Mouse (Mus musculus) embryonic facial prominence, embryonic 15.5 days (tissue): ENCODE data around the gene Tmem132d. TPM values are rescaled to one million over a fixed set of nuclear protein-coding genes. Genes with fewer than 3 reads are reported as not detected.

Source experiments
- ATAC-seq: fragments of 200-750 bp; cut with Nextera tagmentation; 2 replicates; pipeline ENCODE4 v1.8.0; 2017; ENCODE audit warnings: low read depth, moderate TSS enrichment; ENCODE audit not compliant: insufficient number of reproducible peaks, low FRiP score, low TSS enrichment
- H3K27ac ChIP-seq: fragments of 300-500 bp; sonication (generic); replicated peaks from 2 replicates; pipeline ENCODE4 v1.5.1; 2015; ENCODE audit warnings: mild to moderate bottlenecking, inconsistent platforms
- H3K27me3 ChIP-seq: fragments of 300-500 bp; sonication (generic); 2 replicates; pipeline ENCODE4 v1.6.1; 2015; ENCODE audit warnings: inconsistent platforms
- H3K36me3 ChIP-seq: fragments of 300-500 bp; sonication (generic); 2 replicates; pipeline ENCODE4 v1.6.1; 2015; ENCODE audit warnings: mild to moderate bottlenecking, inconsistent platforms
- H3K4me1 ChIP-seq: fragments of 300-500 bp; sonication (generic); 2 replicates; pipeline ENCODE4 v1.6.1; 2015; ENCODE audit warnings: inconsistent platforms
- H3K4me2 ChIP-seq: fragments of 300-500 bp; sonication (generic); replicated peaks from 2 replicates; pipeline ENCODE4 v1.6.1; 2015; ENCODE audit warnings: mild to moderate bottlenecking, inconsistent platforms
- H3K4me3 ChIP-seq: fragments of 300-500 bp; sonication (generic); replicated peaks from 2 replicates; pipeline ENCODE4 v1.5.1; 2015; ENCODE audit warnings: mild to moderate bottlenecking, inconsistent platforms
- H3K9ac ChIP-seq: fragments of 300-500 bp; sonication (generic); 2 replicates; pipeline ENCODE4 v1.6.1; 2015; ENCODE audit warnings: inconsistent platforms
- H3K9me3 ChIP-seq: fragments of 300-500 bp; sonication (generic); replicated peaks from 2 replicates; pipeline ENCODE4 v1.6.1; 2016; ENCODE audit warnings: inconsistent platforms
- WGBS: fragments of 180-500 bp; shearing (Covaris S2); methylation state at CpG from one replicate; pipeline ENCODE4 v1.1.7; 2015; 5-methylcytosine and 5-hydroxymethylcytosine counted together
- polyA plus RNA-seq: library from polyadenylated mRNA; unstranded; fragments of >200 nt; fragmentation: Nextera tagmentation; extraction: Ambion mirVana; gene quantifications from 2 replicates; pipeline ENCODE4 v1.2.1, GENCODE M21; 2015

Tmem132d gene
- polyA plus RNA-seq, 1 experiment from 2014 or later, result 1.8 TPM

DNA sequence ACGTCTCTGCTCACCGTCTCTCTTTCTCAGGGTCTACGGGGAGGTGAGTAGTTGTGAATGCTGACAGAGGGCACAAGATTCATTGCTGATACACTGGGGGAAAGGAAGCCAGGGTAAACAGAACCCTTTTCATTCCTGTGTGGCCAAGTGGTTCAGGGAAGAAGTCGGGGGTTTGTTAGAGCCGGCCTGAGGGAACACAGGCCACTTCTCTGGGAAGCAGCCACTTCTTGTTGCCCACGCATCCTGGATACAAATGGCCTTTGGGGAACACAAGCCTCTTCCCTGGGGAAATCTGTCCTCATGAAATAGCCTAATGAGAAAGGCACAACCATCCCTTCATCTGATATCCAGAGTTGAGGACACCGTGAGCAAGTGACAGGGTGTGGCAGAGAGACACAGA is 96.0 kb downstream of the Tmem132d start:
- ATAC-seq, result no peak
- Histone ChIP-seq H3K4me2 (no peak overlapping the region), H3K4me3 (no peak overlapping the region), H3K4me1 (peaks cover 15% of the 10 kb centered on the region), H3K9ac (no peak overlapping the region), H3K27me3 (no peaks in the 10 kb centered on the region), H3K27ac (no peak overlapping the region), H3K9me3 (no peaks in the 10 kb centered on the region), H3K36me3 (no peaks in the 10 kb centered on the region)
- 43% methylated on average over 7 of the region's 7 CpGs for WGBS

DNA sequence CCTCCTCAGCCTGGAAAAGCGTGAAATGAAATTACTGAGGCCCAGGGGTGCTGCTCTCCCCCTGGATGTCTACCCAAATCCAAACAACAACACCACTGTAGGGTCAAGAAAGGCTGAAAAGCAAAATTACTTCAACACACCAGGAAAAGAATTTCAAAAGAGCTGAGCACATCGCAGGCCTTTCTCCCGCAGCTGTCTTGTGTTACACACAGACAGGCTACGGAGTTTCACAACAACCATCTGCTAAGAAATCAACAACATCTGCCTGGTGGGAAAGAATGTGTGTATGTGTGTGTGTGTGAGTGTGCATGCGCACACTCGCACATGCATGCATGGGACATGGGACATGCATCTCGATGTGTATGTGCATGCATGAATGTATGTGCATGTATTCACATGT is 100.1 kb downstream of the Tmem132d start:
- H3K4me1 ChIP-seq, result peaks cover 15% of the 10 kb centered on the region
- H3K4me3 ChIP-seq, result no peak overlapping the region
- H3K9ac ChIP-seq, result no peak overlapping the region
- H3K9me3 ChIP-seq, result no peaks in the 10 kb centered on the region
- H3K27me3 ChIP-seq, result no peaks in the 10 kb centered on the region
- H3K36me3 ChIP-seq, result no peaks in the 10 kb centered on the region
- WGBS, result 36% methylated on average over 7 of the region's 7 CpGs
- H3K4me2 ChIP-seq, result no peak overlapping the region
- H3K27ac ChIP-seq, result peak overlapping the region; percentile 55
- peak; percentile 47; the same call in 1 of the 2 replicates for ATAC-seq

GRCm38 (mm10) chr5:128330351-128330750 is 102.5 kb downstream of the Tmem132d start:
- no peak overlapping the region for H3K4me3 ChIP-seq
- WGBS, result 89% methylated on average over 8 of the region's 8 CpGs
- H3K27me3 ChIP-seq, result no peaks in the 10 kb centered on the region
- ATAC-seq, result no peak
- no peak overlapping the region for H3K27ac ChIP-seq
- peaks cover 15% of the 10 kb centered on the region for H3K4me1 ChIP-seq
- H3K9me3 ChIP-seq, result no peaks in the 10 kb centered on the region
- no peaks in the 10 kb centered on the region for H3K36me3 ChIP-seq
- no peak overlapping the region for H3K4me2 ChIP-seq
- H3K9ac ChIP-seq, result no peak overlapping the region

DNA sequence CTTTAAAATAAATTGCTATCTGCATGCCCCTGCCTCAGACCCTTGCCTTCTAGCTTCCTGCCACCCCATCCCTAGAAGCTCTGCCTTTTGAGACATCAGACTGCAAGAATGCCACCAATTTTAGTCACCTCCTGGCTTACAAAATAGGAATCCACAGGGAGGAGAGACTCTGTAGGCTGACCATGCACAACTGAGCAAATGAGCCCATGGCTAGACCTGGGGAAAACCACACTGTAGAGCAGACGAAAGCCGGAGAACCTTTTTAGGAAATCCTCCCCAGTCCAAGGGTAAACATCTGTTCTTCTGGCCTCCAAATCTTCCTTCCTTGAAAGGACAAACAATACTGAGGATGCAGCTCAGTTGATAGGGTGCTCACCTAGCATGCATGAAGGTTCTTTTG is 130.5 kb downstream of the Tmem132d start:
- Histone ChIP-seq H3K27ac (no peak overlapping the region), H3K4me1 (no peaks in the 10 kb centered on the region), H3K9me3 (no peaks in the 10 kb centered on the region), H3K36me3 (no peaks in the 10 kb centered on the region), H3K9ac (no peak overlapping the region), H3K4me2 (no peak overlapping the region), H3K4me3 (no peak overlapping the region), H3K27me3 (no peaks in the 10 kb centered on the region)
- no peak for ATAC-seq
- WGBS, result 64% methylated on average over 2 of the region's 2 CpGs

- Histone ChIP-seq H3K4me2 (no peak overlapping the region), H3K4me3 (no peak overlapping the region), H3K9ac (no peak overlapping the region), H3K36me3 (no peaks in the 10 kb centered on the region), H3K9me3 (no peaks in the 10 kb centered on the region), H3K27ac (no peak overlapping the region), H3K27me3 (no peaks in the 10 kb centered on the region), H3K4me1 (no peaks in the 10 kb centered on the region)
- 36% methylated on average over 2 of the region's 2 CpGs for WGBS
- no peak for ATAC-seq
Measured at GRCm38 (mm10) chr5:128291191-128291590, 141.7 kb downstream of the Tmem132d start.

GRCm38 (mm10) chr5:128273255-128273654 is 159.6 kb downstream of the Tmem132d start:
- H3K9me3 ChIP-seq, result no peaks in the 10 kb centered on the region
- no peak for ATAC-seq
- 14% methylated on average over 6 of the region's 6 CpGs for WGBS
- no peak overlapping the region for H3K4me2 ChIP-seq
- no peak overlapping the region for H3K27ac ChIP-seq
- no peak overlapping the region for H3K9ac ChIP-seq
- no peaks in the 10 kb centered on the region for H3K36me3 ChIP-seq
- no peak overlapping the region for H3K4me3 ChIP-seq
- H3K27me3 ChIP-seq, result no peaks in the 10 kb centered on the region
- H3K4me1 ChIP-seq, result no peaks in the 10 kb centered on the region

DNA sequence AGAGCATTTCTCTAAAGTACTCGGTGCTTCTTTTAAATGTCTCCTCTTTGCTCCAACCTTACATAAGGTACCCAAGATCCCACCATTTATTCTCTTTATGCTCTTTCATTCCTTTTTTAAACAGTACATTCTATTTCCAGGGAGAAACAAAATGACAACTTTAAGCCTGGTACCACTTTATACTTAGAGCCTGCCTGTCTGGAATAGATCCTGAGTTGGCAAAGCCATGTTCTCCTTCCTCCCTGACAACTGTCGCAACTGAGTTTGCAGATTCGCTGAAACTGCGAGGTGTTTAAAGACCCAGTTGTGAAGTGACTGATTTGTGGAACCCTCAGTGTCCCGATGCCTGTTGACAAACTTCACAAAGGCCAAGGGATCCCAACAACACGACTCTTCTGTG is 165.5 kb downstream of the Tmem132d start:
- no peaks in the 10 kb centered on the region for H3K9me3 ChIP-seq
- no peak overlapping the region for H3K4me3 ChIP-seq
- no peaks in the 10 kb centered on the region for H3K36me3 ChIP-seq
- H3K9ac ChIP-seq, result no peak overlapping the region
- no peak for ATAC-seq
- H3K27ac ChIP-seq, result no peak overlapping the region
- H3K4me1 ChIP-seq, result no peaks in the 10 kb centered on the region
- no peak overlapping the region for H3K4me2 ChIP-seq
- WGBS, result 90% methylated on average over 6 of the region's 6 CpGs
- no peaks in the 10 kb centered on the region for H3K27me3 ChIP-seq

- H3K27me3 ChIP-seq, result no peaks in the 10 kb centered on the region
- H3K36me3 ChIP-seq, result no peaks in the 10 kb centered on the region
- 0 out of 2 replicates have a peak, but pooled peaks cover 6% of the 10 kb centered on the region for H3K4me1 ChIP-seq
- H3K9me3 ChIP-seq, result no peaks in the 10 kb centered on the region
- 0 out of 2 replicates have a peak, but pooled peaks have one; percentile 7 for ATAC-seq
- H3K4me3 ChIP-seq, result no peak overlapping the region
- no peak overlapping the region for H3K9ac ChIP-seq
- no peak overlapping the region for H3K27ac ChIP-seq
- H3K4me2 ChIP-seq, result no peak overlapping the region
- 25% methylated on average over 4 of the region's 4 CpGs for WGBS
Measured at GRCm38 (mm10) chr5:128244219-128244618, 188.7 kb downstream of the Tmem132d start.

DNA sequence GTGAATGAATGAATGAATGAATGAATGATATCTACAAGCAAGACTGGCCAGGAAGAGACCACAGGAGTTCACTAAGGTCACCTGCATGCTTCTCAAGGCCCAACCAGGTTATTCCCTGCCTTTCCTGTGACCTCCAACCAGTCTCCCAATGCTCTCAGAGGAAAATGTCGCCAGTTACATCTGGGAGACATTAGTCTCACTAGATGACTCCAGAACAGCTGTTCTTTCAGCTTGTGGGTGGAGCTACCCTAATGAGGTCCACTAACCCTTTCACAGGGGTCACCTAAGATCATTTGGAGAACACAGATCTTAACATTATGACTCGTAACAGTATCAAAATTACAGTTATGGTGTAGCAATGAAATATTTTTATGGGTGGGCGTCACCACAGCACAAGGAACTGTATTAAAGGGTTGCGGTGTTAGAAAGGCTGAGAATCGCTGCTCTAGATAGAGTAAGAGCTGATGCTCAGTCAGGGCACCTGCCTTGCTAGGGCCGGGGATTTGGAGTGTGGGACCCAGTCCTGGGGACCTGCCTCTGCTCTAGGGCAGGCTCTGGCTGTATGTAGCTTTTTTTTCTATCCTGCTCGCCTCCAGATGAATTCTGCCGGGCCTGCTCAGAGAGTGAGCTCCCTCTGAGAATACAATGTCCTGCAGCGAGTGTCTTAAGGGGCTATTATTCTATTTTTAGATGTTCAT is 196.1 kb downstream of the Tmem132d start:
- Histone ChIP-seq H3K4me3 (no peak overlapping the region), H3K36me3 (no peaks in the 10 kb centered on the region), H3K4me2 (no peak overlapping the region), H3K27ac (no peak overlapping the region), H3K27me3 (no peaks in the 10 kb centered on the region), H3K9me3 (no peaks in the 10 kb centered on the region), H3K4me1 (no peaks in the 10 kb centered on the region), H3K9ac (no peak overlapping the region)
- no peak for ATAC-seq
- WGBS, result 46% methylated on average over 9 of the region's 9 CpGs

DNA sequence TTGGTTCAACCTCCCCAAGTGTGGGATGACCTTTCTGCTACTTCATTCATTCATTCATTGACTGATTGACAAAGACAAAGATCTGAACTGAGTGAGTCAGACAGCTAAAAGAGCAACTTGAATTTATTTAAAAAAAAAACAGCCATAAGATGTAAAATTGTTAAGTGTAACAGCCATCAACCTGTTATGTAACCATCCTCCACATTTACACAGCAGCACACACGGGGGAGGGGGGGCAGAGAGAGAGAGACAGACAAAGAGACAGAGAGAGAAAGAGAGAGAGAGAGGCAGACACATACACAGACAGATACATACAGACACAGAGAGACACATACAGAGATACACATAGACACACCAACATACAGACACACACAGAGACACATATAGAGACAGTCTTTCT is 197.3 kb downstream of the Tmem132d start:
- Histone ChIP-seq H3K4me1 (no peaks in the 10 kb centered on the region), H3K9ac (no peak overlapping the region), H3K36me3 (no peaks in the 10 kb centered on the region), H3K27me3 (no peaks in the 10 kb centered on the region), H3K4me3 (no peak overlapping the region), H3K27ac (no peak overlapping the region), H3K9me3 (no peaks in the 10 kb centered on the region), H3K4me2 (no peak overlapping the region)
- no peak for ATAC-seq
- 56% methylated on average over 1 of the region's 1 CpGs for WGBS

DNA sequence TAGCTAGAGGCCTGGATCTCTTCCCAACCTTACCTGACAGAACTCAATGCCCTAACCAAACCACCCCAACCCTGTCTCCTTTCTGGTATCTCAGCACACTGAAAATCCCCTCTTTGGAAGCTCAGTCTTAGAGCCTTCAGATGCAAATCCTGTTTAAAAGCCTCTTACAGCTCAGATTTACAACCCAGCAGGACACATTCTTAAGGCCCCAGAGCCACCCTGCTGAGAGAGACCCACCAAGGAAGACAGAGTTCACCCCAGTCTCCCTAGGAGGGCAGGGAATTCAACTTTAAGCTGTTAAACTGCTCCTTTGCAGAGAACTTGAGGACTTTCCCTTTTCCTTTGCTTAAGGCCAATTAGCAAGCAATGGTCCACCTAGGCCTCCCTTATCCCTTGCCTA is 199.8 kb downstream of the Tmem132d start:
- no peak for ATAC-seq
- Histone ChIP-seq H3K27ac (no peak overlapping the region), H3K9me3 (no peaks in the 10 kb centered on the region), H3K4me3 (no peak overlapping the region), H3K4me1 (no peaks in the 10 kb centered on the region), H3K9ac (no peak overlapping the region), H3K27me3 (no peaks in the 10 kb centered on the region), H3K4me2 (no peak overlapping the region), H3K36me3 (no peaks in the 10 kb centered on the region)

DNA sequence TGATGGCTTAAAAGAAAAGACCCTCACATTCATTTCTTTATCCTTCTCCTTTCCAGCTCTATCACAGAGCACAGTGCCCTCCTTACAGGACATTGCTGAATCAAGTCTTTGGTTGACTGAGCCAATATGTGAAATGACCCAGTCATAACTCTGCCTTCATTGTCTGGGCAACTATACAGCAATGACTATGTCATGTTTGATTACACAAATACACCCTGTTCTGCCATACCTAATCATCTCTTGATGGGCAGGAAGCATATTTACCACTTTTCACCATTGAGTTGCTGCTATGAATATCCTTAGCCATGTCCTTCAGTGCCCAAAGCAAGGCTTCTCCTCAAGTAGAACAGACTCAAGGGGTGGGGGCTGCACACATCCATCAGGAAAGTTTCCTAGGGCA is 214.6 kb downstream of the Tmem132d start:
- no peaks in the 10 kb centered on the region for H3K9me3 ChIP-seq
- no peak overlapping the region for H3K4me2 ChIP-seq
- ATAC-seq, result no peak
- no peak overlapping the region for H3K27ac ChIP-seq
- H3K4me1 ChIP-seq, result no peaks in the 10 kb centered on the region
- no peaks in the 10 kb centered on the region for H3K36me3 ChIP-seq
- H3K27me3 ChIP-seq, result no peaks in the 10 kb centered on the region
- H3K4me3 ChIP-seq, result no peak overlapping the region
- no peak overlapping the region for H3K9ac ChIP-seq
